Mouse (Mus musculus) brain, adult 2 months (tissue): Measurements from ENCODE around the gene Cplx3.
A peak's percentile ranks its signal among the peaks of the same experiment; 100 is the strongest.

ENCODE experiments used
- DNase-seq: peaks from one replicate; pipeline ENCODE4 v3.0.0; 2011; ENCODE audit warnings: low read depth, low spot score

Gene Cplx3

GRCm38 (mm10) chr9:57560263-57560662 is 45.8 kb downstream of the Cplx3 start:
- peak; percentile 52 for DNase-seq

GRCm38 (mm10) chr9:57559568-57559967 is 46.5 kb downstream of the Cplx3 start:
- DNase-seq = no peak

DNA sequence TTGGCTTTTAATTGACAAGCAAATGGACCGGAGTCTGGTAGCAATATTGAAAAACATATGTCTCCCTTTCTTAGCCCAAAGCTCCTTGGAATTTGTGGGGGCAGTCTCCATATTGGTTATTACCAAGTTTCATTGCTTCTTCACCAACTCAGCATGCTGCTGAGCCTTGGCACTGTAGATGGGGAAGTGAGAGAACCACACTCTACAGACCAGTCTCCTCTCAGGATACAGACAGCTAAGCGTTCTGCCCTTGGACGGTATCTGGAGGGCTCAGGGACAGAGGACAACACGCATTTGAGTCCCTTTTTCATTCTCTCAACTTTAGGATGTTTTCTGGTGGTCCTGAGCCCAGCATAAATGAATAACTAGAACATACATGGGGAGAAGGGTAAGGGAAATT is 47.5 kb downstream of the Cplx3 start:
- no peak for DNase-seq

DNA sequence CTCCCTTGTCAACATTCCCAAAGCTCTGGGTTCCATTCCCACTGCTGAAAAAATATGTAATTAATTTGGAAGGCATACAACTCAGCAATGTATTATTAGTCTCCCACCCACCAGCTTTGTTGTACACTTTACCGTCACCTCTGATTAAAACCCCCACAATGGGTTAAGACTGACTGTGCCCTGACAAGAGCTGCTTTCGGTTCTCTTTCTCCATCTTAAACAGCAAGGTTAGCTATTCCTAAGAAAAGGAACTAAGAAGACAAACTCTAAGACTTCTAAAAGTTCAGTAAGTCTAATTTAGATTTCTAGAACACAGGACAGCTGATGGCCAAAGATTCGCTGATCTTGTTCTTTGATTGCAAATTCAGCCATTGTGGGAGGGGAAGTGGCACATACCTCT is 48.9 kb downstream of the Cplx3 start:
- no peak for DNase-seq

DNA sequence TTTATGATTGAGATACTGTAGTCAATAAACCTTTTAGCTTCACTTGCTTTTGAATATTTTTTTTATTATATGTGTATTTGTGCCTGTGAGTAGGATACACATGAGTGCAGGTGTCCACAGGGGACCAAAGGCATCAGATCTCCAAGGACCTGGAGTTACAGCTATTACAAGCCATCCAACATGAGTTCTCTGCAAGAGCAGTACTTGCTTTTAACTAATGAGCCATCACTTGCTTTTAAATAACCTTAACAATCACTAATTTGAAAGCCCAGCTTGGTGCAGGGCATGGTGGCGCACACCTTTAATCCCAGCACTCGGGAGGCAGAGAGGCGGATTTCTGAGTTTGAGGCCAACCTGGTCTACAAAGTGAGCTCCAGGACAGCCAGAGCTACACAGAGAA is 51.3 kb downstream of the Cplx3 start:
- DNase-seq = no peak

DNA sequence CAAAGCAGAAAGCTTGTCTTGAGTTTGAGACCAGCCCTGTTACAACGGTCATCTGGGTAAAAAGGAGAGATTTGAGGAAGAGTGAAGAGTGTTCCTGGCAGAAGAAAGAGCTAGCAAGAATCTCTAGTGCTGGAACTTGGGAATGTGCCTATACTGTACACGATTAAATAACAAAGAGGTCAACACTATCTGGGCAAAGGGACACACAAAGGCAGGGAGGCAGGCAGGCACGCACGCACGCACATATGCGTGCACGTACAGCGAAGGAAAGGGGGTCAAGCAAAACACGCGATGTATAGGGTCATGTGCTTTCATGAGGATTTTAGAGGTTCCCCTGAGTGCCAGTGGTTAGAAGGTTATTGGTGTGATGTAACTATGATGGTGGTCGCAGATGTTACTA is 53.0 kb downstream of the Cplx3 start:
- no peak for DNase-seq

DNA sequence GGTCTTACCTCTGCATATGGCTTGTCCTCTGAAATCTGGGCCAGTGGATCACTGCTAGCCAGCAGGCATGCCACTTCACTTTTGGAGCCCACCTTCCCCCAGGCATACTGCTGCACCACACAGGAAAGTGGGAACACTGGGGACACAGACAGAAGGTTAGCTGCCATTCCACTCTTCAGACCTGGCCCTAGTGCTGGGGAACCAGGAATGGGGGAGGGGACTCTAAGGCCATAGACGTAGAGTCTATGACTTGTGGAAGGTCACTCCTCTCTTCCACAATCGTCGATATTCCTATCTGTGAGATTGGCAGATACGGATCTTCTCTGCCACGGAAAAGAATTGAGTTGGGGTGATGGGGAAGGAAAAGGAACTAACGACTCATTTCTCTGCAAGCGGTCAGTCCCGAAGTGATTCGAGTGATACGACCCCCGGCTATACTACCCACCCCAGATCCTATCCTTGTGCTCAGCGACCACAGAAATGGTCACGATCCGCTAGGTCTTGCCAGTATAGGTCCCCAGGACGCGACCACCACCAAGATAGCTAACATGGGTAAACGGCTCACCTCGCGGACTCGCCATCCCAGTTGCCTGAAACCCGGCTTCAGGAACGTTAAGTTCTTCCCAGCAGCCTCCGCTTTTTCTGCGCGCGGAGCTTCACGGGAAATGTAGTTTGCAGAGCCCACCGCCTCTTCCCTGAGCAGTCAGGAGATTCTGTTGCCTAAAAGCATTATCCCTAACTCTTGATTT is 53.8 kb downstream of the Cplx3 start, which contains the start of gene Mpi:
Gene Mpi, minus strand, starts transcription at position 625 of the 749 bp plus-strand sequence.
- peak; percentile 91 for DNase-seq

- no peak for DNase-seq
Measured at GRCm38 (mm10) chr9:57550126-57550862, 55.8 kb downstream of the Cplx3 start.
